Mouse (Mus musculus) erythroid progenitor cell, adult 5-6 weeks (primary cell): Measurements from ENCODE around the gene Rfx8. TPM values are rescaled to one million over a fixed set of nuclear protein-coding genes. Genes with fewer than 3 reads are reported as not detected.

ENCODE experiments used
- total RNA-seq, 2 experiments: library from RNA; stranded (forward) in 1 of 2; stranded (reverse) in 1 of 2; fragments of 150-400 nt in 1 of 2; fragments of 186-747, 209-891 nt in 1 of 2; gene quantifications; 2 replicates each; pipeline versions ENCODE4 v1.2.3 to v1.2.4; 2015 to 2017; ENCODE audit warnings: low replicate concordance in 2 of 2

Gene Rfx8
- total RNA-seq, 2 experiments from 2014 or later = not detected

Other genes starting within 250 kb of the Rfx8 start
- gene Tbc1d8, start 242.2 kb downstream of the Rfx8 start, total RNA-seq (2015; ENCODE audit: low replicate concordance) = 25.2 and 43.2 TPM in 2 replicates
- 3.3 and 6.9 TPM in 2 replicates for gene Tbc1d8, start 242.2 kb downstream of the Rfx8 start, total RNA-seq (2017; ENCODE audit: low replicate concordance)
- 6.1 and 6.3 TPM in 2 replicates for gene Cnot11, start 186.0 kb downstream of the Rfx8 start, total RNA-seq (2015; ENCODE audit: low replicate concordance)
- gene Cnot11, start 186.0 kb downstream of the Rfx8 start, total RNA-seq (2017; ENCODE audit: low replicate concordance) = 9.9 and 17.3 TPM in 2 replicates
- 2.2 and 9.2 TPM in 2 replicates for gene Rnf149, start 143.6 kb downstream of the Rfx8 start, total RNA-seq (2015; ENCODE audit: low replicate concordance)
- 10.1 and 11.0 TPM in 2 replicates for gene Rnf149, start 143.6 kb downstream of the Rfx8 start, total RNA-seq (2017; ENCODE audit: low replicate concordance)
- gene Creg2, start 69.5 kb downstream of the Rfx8 start, total RNA-seq (2015; ENCODE audit: low replicate concordance) = not detected in 2 replicates
- not detected in 2 replicates for gene Creg2, start 69.5 kb downstream of the Rfx8 start, total RNA-seq (2017; ENCODE audit: low replicate concordance)
- gene Gm3646, start 84.3 kb upstream of the Rfx8 start, total RNA-seq (2015; ENCODE audit: low replicate concordance) = not detected in 2 replicates
- not detected in 2 replicates for gene Gm3646, start 84.3 kb upstream of the Rfx8 start, total RNA-seq (2017; ENCODE audit: low replicate concordance)
- gene Map4k4, start 179.9 kb upstream of the Rfx8 start, total RNA-seq (2015; ENCODE audit: low replicate concordance) = 15.9 and 28.1 TPM in 2 replicates
- 13.2 and 28.7 TPM in 2 replicates for gene Map4k4, start 179.9 kb upstream of the Rfx8 start, total RNA-seq (2017; ENCODE audit: low replicate concordance)